Mouse (Mus musculus): ENCODE data around the gene Tff3.

Tff3 gene

GRCm38 (mm10) chr17:31129452-31129851 lies at the start of gene Tff3:
Tff3 (minus strand) TSS chr17:31129646.
- in situ Hi-C loops (cut with MboI) = no loop called here

GRCm38 (mm10) chr17:31176321-31176720 lies 46.9 kb upstream of the Tff3 start:
- in situ Hi-C loops (cut with MboI) = no loop called here

GRCm38 (mm10) chr17:31169796-31170195 lies 40.4 kb upstream of the Tff3 start:
- in situ Hi-C loops (cut with MboI) = no loop called here

DNA sequence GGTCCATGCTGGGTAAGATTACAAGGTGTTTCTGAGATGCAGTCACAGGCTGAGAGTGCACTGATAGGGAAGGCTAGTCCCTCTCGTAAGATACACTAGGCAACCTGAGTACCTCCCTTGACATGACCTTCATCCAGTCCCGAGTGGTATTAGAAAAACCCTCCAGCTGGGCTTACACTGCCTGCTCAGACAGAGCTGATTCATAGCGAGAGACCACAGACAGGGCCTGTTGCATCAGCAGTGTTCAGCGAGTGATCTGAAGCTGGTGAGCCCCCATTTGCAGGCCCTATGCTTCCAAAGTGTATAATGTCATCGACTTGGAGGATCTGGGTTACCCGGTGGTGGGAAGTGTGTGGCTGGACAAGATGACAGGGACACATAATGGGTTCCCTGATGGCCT lies 35.7 kb upstream of the Tff3 start, which contains the start of gene Tff1:
Gene Tff1 (minus strand): TSS at position 151 of the 400 bp plus-strand sequence.
- in situ Hi-C loops (cut with MboI) = no loop called here

- in situ Hi-C loops (cut with MboI) = no loop called here
Measured at GRCm38 (mm10) chr17:31163821-31164220, 34.4 kb upstream of the Tff3 start.

GRCm38 (mm10) chr17:31162607-31163006 lies 33.2 kb upstream of the Tff3 start:
- in situ Hi-C loops (cut with MboI) = no loop called here

DNA sequence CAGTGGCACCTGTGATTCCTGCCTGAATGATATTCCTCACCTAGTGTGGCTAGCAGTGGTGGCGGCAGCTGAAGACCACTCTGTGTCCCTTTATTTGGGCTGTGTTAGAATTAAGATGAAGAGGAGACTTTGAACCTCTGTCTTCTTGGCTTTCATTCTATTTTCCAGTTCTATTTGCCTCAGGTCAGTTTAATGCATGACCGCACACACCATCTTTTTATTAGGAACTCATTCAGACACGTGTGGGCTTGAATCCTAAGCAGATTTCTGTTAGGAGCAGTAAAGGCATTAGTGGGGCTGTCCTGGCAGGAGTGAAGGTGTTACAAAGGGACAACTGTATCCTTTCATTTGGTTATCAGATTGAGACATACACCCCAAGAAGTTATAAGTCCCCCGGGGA lies 30.8 kb upstream of the Tff3 start:
- in situ Hi-C loops (cut with MboI) = no loop called here

GRCm38 (mm10) chr17:31157921-31158320 lies 28.5 kb upstream of the Tff3 start:
- in situ Hi-C loops (cut with MboI) = no loop called here

DNA sequence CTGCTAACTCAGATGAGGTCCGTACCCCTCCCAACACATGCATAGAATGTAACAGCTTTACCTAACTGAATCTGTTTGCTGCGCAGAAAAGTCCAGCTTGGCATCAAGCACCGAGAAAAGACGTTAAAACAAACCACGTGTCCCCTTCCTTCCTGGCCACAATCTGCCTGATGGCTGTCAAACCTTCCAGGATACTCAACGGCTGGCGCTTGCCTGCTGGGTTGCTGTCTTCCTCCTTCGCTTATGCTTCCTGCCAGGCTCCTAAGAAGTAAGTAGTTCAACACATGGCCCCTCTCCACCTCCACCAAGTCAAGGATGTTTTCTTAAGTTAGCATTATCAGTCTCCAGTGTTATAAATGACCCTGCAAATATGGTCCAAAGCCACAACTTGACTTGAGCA lies 24.3 kb upstream of the Tff3 start:
- in situ Hi-C loops (cut with MboI) = no loop called here

- in situ Hi-C loops (cut with MboI) = no loop called here
Measured at GRCm38 (mm10) chr17:31152966-31153499, 23.6 kb upstream of the Tff3 start.

DNA sequence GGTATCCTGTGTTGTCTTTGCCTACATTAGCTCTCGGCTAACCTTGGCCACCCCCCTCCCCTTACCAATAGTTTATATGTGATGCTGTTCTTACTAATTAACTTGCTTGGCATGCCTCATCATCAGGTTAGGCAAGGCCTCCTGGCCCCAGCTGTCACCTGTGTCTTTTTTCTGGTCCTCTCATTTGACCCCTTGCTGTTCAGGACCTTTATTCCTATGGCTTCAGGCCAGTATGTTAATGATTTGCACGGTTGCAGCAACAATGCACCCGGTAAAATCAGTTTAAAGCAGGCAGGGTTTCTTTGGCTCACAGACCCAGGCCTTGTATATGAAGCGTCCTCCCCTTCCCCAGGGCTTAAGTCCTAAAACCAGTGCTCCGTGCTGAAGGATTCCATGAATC lies 23.1 kb upstream of the Tff3 start:
- in situ Hi-C loops (cut with MboI) = no loop called here

DNA sequence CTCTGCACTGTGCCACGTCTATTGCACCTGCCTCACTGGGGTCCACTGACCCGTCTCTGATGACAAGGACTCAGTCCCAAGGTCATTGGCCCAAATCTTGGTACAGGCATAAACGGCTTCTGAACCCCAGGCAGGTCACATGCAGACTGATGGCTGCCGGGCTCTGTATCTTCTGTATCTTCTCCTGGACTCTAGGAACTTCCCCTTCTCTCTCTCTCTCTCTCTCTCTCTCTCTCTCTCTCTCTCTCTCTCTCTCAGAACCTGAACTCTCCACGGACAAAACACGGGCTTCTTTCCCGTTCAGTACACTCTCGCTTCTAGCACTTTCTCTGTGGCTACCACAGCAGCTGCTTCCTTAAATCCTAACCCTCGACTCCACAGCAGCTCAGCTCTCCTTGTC lies 16.6 kb upstream of the Tff3 start:
- in situ Hi-C loops (cut with MboI) = no loop called here

DNA sequence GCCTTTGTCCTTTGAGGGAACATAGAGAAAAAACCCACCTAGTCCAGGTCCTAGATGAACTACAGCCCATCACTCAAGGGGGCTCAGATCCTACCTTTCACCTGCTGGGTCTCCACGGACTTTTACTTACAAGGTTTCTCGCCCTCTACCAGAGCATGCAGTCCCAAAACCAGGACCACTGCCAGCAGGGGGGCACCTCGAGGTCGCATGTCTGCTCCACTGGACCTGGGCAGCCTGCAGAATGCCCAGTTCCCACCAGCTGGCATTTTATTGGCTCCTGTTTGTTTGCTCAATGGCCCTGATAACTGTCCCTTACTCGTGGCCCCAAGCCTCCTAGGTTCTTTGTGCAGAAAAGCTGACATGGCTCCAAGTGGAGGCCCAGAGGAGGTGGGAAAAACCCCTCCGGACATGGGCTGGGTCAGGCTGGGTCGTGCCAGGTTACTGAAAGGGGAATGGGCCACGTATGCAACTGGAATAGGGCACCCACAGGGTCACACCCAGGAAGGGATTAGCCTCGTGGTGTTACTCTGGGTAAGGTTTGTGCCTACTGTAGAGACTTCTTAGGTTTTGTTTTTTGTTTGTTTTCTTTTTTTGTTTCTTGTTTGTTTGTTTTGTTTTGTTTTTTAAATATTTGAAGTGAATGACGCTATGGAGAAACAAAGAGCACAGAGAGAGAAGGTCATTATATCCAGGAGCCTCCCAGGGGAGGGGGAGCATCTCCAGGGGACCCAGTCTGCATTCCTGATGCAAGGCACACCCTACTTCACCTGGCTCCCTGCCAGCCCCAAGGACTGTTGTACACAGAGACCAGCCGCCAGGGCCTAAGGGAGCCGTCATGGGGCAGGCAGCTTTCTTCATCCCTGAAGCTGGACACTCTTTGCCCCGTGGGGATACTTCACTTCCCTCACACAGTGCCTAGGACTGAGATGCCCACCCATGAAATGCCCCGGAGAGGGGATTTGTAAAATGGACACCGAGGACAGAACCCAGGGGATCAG lies 14.9 kb upstream of the Tff3 start, which contains the start of gene Tff2:
Gene Tff2 (minus strand): TSS at position 243 of the 998 bp plus-strand sequence.
- in situ Hi-C loops (cut with MboI) = no loop called here

GRCm38 (mm10) chr17:31142116-31142515 lies 12.7 kb upstream of the Tff3 start:
- in situ Hi-C loops (cut with MboI) = no loop called here

- in situ Hi-C loops (cut with MboI) = loop anchor here (10.0 kb wide), 1 partner anchor 96 kb away; no protein-coding TSS in a partner anchor
Measured at GRCm38 (mm10) chr17:31138398-31138797, 9.0 kb upstream of the Tff3 start.

- in situ Hi-C loops (cut with MboI) = loop anchor here (10.0 kb wide), 1 partner anchor 98 kb away; no protein-coding TSS in a partner anchor
Measured at GRCm38 (mm10) chr17:31136821-31137220, 7.4 kb upstream of the Tff3 start.

GRCm38 (mm10) chr17:31136291-31136690 lies 6.8 kb upstream of the Tff3 start:
- in situ Hi-C loops (cut with MboI) = loop anchor here (10.0 kb wide), 1 partner anchor 99 kb away; no protein-coding TSS in a partner anchor

GRCm38 (mm10) chr17:31134913-31135312 lies 5.5 kb upstream of the Tff3 start:
- in situ Hi-C loops (cut with MboI) = loop anchor here (10.0 kb wide), 1 partner anchor 100 kb away; no protein-coding TSS in a partner anchor

GRCm38 (mm10) chr17:31133776-31134175 lies 4.3 kb upstream of the Tff3 start:
- in situ Hi-C loops (cut with MboI) = loop anchor here (10.0 kb wide), 1 partner anchor 101 kb away; no protein-coding TSS in a partner anchor

GRCm38 (mm10) chr17:31131269-31131821 lies 1.9 kb upstream of the Tff3 start:
- in situ Hi-C loops (cut with MboI) = loop anchor here (10.0 kb wide), 1 partner anchor 103 kb away; no protein-coding TSS in a partner anchor

GRCm38 (mm10) chr17:31128708-31129318 lies 633 bp downstream of the Tff3 start:
- in situ Hi-C loops (cut with MboI) = no loop called here
